Mouse (Mus musculus) forebrain, embryonic 11.5 days (tissue): ENCODE data around the gene AL731706.1. TPM values are rescaled to one million over a fixed set of nuclear protein-coding genes. Genes with fewer than 3 reads are reported as not detected.

ENCODE experiments used
- ATAC-seq: fragments of 200-750 bp; cut with Nextera tagmentation; replicated peaks from 2 replicates; pipeline ENCODE4 v1.8.0; 2017; ENCODE audit warnings: moderate TSS enrichment; ENCODE audit not compliant: low FRiP score
- DNase-seq: peaks from one replicate; pipeline ENCODE4 v3.0.0-alpha.2; 2017; ENCODE audit warnings: low spot score
- H3K27ac ChIP-seq: fragments of 300-500 bp; sonication (generic); 2 replicates; pipeline ENCODE4 v1.5.1; 2014; ENCODE audit warnings: low read depth, low read length
- H3K27me3 ChIP-seq: fragments of 300-500 bp; sonication (generic); 2 replicates; pipeline ENCODE4 v1.6.1; 2014; ENCODE audit warnings: mild to moderate bottlenecking, low read length, mixed read lengths; ENCODE audit not compliant: control insufficient read depth, insufficient read depth
- H3K36me3 ChIP-seq: fragments of 300-500 bp; sonication (generic); 2 replicates; pipeline ENCODE4 v1.6.1; 2014; ENCODE audit warnings: mild to moderate bottlenecking, low read length, moderate library complexity, mixed read lengths; ENCODE audit not compliant: control insufficient read depth, insufficient read depth
- H3K4me1 ChIP-seq: fragments of 300-500 bp; sonication (generic); replicated peaks from 2 replicates; pipeline ENCODE4 v1.6.1; 2014; ENCODE audit warnings: low read length, mixed read lengths; ENCODE audit not compliant: control insufficient read depth, insufficient read depth
- H3K4me2 ChIP-seq: fragments of 300-500 bp; sonication (generic); 2 replicates; pipeline ENCODE4 v1.6.1; 2014; ENCODE audit warnings: low read depth, mild to moderate bottlenecking, low read length, moderate library complexity, mixed read lengths; ENCODE audit not compliant: severe bottlenecking
- H3K4me3 ChIP-seq: fragments of 300-500 bp; sonication (generic); 2 replicates; pipeline ENCODE4 v1.5.1; 2014; ENCODE audit warnings: low read depth, low read length
- H3K9ac ChIP-seq: fragments of 300-500 bp; sonication (generic); 2 replicates; pipeline ENCODE4 v1.6.1; 2014; ENCODE audit warnings: low read length
- H3K9me3 ChIP-seq: fragments of 300-500 bp; sonication (generic); 2 replicates; pipeline ENCODE4 v1.6.1; 2016; ENCODE audit warnings: low read length, mixed read lengths; ENCODE audit not compliant: control insufficient read depth
- WGBS: fragments of 180-500 bp; shearing (Covaris S2); extraction: QIAGEN DNeasy Blood & Tissue Kit; methylation state at CpG from one replicate; pipeline ENCODE4 v1.1.7; 2014; 5-methylcytosine and 5-hydroxymethylcytosine counted together
- polyA plus RNA-seq: library from polyadenylated mRNA; unstranded; fragments of >200 nt; fragmentation: Nextera tagmentation; extraction: Ambion mirVana; gene quantifications from 2 replicates; pipeline ENCODE4 v1.2.1, GENCODE M21; 2014

AL731706.1 gene
- polyA plus RNA-seq, 1 experiment from 2014 or later, result 28.1 TPM

DNA sequence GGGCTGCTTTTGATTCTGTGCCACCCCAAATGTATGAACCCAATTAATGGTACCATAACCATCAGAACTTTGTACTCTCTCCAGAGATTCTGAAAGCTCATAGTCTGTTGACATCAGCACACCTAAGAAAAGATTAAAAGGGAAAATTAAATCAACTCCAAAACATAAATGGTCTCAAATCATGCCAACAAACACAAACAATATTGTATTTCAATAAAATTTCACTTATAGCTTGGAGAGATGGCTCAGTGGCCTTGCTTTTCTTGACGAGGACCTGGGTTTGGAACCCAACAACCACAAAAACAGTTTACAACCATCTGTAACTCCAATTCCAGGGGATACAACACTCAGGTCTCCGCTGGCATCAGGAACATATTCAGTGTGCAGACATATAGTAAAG lies 5.6 kb downstream of the AL731706.1 start, which contains the start of gene AL731706.2:
Gene AL731706.2, minus strand, starts transcription at position 101 of the 400 bp plus-strand sequence.
- Histone ChIP-seq H3K9ac (no peak within 1 kb of the TSS), H3K27me3 (no peaks in the 10 kb centered on the region), H3K4me3 (no peak within 1 kb of the TSS), H3K27ac (no peak within 1 kb of the TSS), H3K9me3 (no peaks in the 10 kb centered on the region), H3K36me3 (peaks cover 3% of the 10 kb centered on the region; the same call in 1 of the 2 replicates), H3K4me1 (no peaks in the 10 kb centered on the region), H3K4me2 (no peak within 1 kb of the TSS)
- WGBS, result 90% methylated on average over 2 of the region's 2 CpGs
- no peak for DNase-seq
- ATAC-seq, result no peak

DNA sequence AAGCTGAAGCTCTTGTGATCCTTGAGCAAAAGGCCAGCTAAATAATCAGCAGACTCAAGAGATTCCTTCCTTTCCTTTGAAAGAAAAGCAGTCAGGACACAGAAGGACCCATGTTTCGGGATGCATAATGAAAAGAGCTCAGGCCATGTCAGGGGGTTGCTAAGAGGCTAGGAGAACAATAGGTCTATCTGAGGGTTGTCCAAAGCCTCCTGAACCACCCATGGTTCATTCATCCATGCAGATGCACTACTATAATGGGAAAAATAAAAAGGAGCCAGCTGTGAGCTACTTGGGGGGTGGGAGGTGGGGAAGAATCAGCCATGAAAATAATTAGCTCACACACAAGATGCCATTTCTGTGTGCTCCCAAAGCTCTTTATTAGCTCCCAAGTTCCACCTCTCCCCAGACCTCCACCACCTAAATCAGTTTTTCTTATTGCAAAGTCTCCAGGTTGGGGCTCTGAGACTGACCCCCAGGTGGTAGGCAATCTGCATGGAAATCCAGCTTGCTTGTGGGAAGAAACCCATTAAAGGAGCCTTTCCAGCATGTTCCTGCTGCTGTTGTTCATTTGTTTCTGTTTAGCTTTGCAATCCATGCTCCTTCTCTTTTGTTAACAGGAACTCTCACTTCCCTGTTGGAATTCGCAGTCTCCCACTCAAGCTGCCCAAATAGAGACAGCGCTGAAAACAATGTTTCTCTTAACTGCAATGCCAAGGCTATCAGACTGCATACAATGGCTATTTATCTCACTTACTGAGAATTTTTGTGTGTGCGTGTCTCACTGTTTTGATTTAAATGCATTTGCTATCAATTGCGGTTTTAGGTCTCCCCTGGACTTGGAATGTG lies 36.4 kb downstream of the AL731706.1 start:
- H3K36me3 ChIP-seq, result no peaks in the 10 kb centered on the region
- H3K9ac ChIP-seq, result no peak overlapping the region
- H3K27ac ChIP-seq, result peak overlapping the region; percentile 33
- no peaks in the 10 kb centered on the region for H3K27me3 ChIP-seq
- peak overlapping the region; percentile 5; the same call in 1 of the 2 replicates for H3K4me2 ChIP-seq
- H3K9me3 ChIP-seq, result no peaks in the 10 kb centered on the region
- DNase-seq (peak; percentile 65), ATAC-seq (peak; percentile 87)
- WGBS, result 8% methylated on average over 5 of the region's 5 CpGs
- no peak overlapping the region for H3K4me3 ChIP-seq
- H3K4me1 ChIP-seq, result peaks cover 12% of the 10 kb centered on the region; the same call in 1 of the 2 replicates

DNA sequence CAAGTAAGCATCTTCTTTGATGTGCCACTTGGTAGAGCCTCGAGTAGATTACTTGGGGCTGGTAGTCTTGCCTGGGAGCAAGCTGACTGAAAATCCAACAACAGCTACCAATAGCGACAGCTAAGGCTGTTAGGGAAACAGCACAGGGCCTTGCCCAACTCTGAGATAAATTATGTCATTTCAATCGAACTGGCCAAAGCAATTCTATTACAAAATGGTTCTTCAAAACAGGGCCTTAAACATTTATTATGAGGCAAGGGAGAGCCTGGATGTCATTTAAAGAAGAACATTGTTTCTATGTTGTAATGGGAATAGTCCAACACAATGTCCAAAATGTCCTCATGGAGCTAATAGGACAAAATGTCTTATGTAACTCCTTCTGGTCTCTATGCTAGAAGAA lies 40.8 kb downstream of the AL731706.1 start:
- H3K9ac ChIP-seq, result no peak overlapping the region
- H3K27ac ChIP-seq, result no peak overlapping the region
- H3K9me3 ChIP-seq, result no peaks in the 10 kb centered on the region
- 76% methylated on average over 3 of the region's 3 CpGs for WGBS
- DNase-seq (no peak), ATAC-seq (no peak)
- H3K27me3 ChIP-seq, result no peaks in the 10 kb centered on the region
- H3K4me1 ChIP-seq, result peaks cover 12% of the 10 kb centered on the region; the same call in 1 of the 2 replicates
- no peak overlapping the region for H3K4me2 ChIP-seq
- H3K36me3 ChIP-seq, result no peaks in the 10 kb centered on the region
- H3K4me3 ChIP-seq, result no peak overlapping the region

DNA sequence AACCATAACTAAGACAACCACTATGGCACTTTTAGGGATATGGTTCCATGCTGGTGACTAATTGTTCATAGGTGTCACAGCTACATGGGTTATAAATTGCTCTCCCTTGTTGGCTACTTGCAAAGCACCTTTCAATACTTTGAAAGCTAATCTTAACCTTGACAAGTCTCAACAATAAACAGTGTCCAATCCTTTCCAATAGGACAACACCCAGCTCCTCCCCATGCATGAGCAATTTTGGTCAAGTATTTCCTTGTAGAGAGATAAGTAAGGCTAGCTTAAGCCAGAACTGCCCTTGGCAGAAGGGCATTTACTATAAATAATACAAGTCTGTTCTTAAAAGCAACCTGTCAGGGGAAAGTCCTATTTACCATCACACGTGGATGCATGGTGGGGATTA lies 53.2 kb downstream of the AL731706.1 start:
- WGBS, result 52% methylated on average over 1 of the region's 1 CpGs
- ATAC-seq (no peak), DNase-seq (no peak)
- no peak overlapping the region for H3K9ac ChIP-seq
- H3K4me2 ChIP-seq, result no peak overlapping the region
- no peaks in the 10 kb centered on the region for H3K27me3 ChIP-seq
- no peaks in the 10 kb centered on the region for H3K4me1 ChIP-seq
- no peaks in the 10 kb centered on the region for H3K9me3 ChIP-seq
- no peak overlapping the region for H3K27ac ChIP-seq
- H3K4me3 ChIP-seq, result no peak overlapping the region
- no peaks in the 10 kb centered on the region for H3K36me3 ChIP-seq

DNA sequence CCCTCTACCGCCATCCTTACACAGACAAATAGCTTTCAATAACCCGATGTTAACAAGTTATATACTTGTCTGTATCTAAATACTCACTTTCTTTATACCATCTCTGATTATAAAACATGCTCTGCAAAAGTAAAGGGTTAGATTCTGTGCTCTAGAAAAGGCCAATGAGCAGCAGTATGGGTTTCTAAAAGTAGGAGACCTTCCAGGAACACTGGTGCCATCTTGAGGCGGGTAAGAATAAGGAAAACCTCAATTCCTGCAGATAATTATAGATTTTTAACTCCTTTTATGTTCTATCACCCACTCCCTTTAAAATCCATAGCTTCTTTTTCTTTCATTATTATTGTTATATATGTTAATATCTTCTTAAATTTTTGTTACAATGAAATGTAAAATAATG lies 55.3 kb downstream of the AL731706.1 start:
- ATAC-seq (no peak), DNase-seq (no peak)
- Histone ChIP-seq H3K9ac (no peak overlapping the region), H3K27ac (no peak overlapping the region), H3K36me3 (no peaks in the 10 kb centered on the region), H3K9me3 (no peaks in the 10 kb centered on the region), H3K4me1 (no peaks in the 10 kb centered on the region), H3K27me3 (no peaks in the 10 kb centered on the region), H3K4me2 (no peak overlapping the region), H3K4me3 (no peak overlapping the region)
- 63% methylated on average over 3 of the region's 3 CpGs for WGBS

DNA sequence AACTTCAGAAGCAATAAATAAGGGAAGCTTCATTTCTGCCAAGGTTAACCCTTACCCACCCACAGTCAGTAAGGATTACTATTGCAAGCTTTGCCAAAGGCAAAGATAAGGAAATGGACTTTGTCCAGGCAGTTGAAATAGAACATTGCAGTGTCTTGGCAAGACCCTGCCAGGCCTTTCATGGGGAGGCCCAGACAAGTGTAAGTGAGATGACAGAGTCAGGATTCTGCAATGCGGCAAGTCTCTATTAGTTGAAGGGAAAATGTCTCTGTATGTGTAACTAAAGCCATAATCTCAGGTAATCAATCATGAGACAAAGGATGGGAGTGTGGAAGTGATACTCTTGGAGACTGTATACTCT lies 56.5 kb downstream of the AL731706.1 start:
- DNase-seq (no peak), ATAC-seq (no peak)
- H3K36me3 ChIP-seq, result no peaks in the 10 kb centered on the region
- H3K27me3 ChIP-seq, result no peaks in the 10 kb centered on the region
- WGBS, result 97% methylated on average over 1 of the region's 1 CpGs
- no peak overlapping the region for H3K4me2 ChIP-seq
- H3K9ac ChIP-seq, result no peak overlapping the region
- H3K4me1 ChIP-seq, result no peaks in the 10 kb centered on the region
- H3K27ac ChIP-seq, result no peak overlapping the region
- no peaks in the 10 kb centered on the region for H3K9me3 ChIP-seq
- no peak overlapping the region for H3K4me3 ChIP-seq

DNA sequence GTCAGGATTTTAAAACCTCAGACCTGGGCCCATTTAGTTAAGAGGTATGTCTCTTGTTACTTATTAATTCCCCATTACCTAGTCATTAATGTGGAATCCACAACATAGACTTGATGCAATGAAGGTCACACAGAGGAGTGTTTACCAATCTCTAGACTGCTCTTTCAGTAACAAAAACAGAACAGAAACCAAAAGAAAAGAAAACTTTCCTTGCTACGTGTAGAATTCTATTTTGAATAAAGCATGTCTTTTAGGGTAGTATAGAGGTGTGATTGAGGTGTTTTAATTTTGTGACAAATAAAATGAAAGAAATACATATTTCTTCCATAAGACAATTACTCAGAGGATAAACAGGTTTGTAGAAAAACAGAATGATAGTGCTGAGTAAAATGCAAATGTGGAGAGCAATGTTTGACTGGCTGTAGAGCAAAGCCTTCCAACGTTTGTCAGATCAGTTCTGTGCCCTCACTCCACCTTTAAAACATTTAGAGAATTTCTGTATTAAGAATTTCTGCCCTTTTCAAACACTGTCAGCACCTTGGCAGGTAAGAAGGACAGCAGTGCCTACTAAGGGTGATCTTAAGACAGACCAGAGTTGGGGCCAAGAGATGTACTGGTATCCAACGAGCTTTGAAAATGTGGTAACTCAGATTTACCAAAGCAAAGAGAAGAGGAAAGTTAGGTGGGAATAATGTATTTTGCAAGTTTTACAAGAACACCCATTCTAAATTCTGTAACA lies 57.0 kb downstream of the AL731706.1 start:
- Histone ChIP-seq H3K27ac (no peak overlapping the region), H3K4me3 (no peak overlapping the region), H3K27me3 (no peaks in the 10 kb centered on the region), H3K4me1 (no peaks in the 10 kb centered on the region), H3K9me3 (no peaks in the 10 kb centered on the region), H3K36me3 (no peaks in the 10 kb centered on the region), H3K9ac (no peak overlapping the region), H3K4me2 (no peak overlapping the region)
- ATAC-seq (no peak), DNase-seq (no peak)
- WGBS, result 81% methylated on average over 3 of the region's 3 CpGs

DNA sequence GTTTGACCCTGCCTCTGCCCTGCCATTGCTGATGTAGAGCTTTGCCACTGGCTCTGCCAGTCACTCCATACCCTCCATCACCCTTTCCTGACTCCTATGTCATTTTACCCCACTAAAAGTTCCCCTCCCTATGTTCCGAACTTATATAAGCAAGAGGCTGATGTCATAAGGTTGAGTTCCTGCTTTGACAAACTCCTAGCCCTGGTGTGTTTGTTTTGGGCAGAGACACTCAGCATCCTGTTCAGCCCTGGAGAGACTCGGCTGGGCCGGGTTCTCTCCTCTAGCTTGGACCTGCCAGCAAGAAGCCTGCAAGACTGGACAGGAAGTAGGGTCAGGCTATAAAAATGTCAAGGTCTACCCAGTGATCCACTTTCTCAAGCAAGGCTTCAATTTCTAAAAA lies 58.3 kb downstream of the AL731706.1 start:
- no peak for ATAC-seq
- H3K4me3 ChIP-seq, result no peak overlapping the region
- no peaks in the 10 kb centered on the region for H3K4me1 ChIP-seq
- H3K27me3 ChIP-seq, result no peaks in the 10 kb centered on the region
- H3K9me3 ChIP-seq, result no peaks in the 10 kb centered on the region
- WGBS, result 86% methylated on average over 3 of the region's 3 CpGs
- H3K9ac ChIP-seq, result no peak overlapping the region
- no peak overlapping the region for H3K27ac ChIP-seq
- no peak overlapping the region for H3K4me2 ChIP-seq
- no peaks in the 10 kb centered on the region for H3K36me3 ChIP-seq
- DNase-seq, result no peak
